Mouse (Mus musculus): ENCODE measurements around the gene Dhps.

Gene Dhps

DNA sequence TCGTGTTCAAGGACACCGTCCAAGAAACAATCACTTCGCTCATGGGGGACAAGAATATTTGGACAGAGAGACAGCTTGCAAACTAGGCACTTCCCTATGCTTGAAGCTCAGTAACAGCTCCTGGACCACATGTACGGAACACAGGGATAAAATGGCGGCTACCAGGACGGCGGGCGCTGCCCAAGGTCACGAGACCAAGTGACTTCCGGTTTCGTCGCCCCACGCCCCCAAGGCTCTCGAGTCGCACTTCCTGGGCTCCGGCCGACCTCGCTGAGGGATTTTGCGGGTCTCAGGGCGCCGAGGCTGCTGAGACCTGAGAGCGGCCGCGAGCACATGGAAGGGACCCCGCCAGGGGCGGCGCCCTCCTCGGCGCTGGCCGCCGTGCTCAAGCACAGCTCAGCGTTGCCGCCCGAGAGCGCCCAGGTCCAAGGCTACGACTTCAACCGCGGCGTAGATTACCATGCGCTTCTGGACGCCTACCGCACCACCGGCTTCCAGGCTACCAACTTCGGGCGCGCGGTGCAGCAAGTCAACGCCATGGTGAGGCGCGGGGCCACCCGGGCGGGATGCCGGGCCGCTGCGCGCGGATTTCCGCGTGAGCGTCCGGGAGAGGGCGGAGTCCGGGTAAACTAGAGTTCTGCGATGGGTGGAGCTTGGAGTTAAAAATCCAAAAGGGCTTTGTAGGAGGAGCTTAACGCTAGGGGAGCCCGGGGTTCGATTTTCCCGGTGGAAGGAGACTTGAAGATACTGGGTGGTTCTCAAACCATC lies at the start of gene Dhps:
Gene Dhps, plus strand, starts transcription at position 244 of the 768 bp plus-strand sequence.
- peak; percentile 96 for DNase-seq

DNA sequence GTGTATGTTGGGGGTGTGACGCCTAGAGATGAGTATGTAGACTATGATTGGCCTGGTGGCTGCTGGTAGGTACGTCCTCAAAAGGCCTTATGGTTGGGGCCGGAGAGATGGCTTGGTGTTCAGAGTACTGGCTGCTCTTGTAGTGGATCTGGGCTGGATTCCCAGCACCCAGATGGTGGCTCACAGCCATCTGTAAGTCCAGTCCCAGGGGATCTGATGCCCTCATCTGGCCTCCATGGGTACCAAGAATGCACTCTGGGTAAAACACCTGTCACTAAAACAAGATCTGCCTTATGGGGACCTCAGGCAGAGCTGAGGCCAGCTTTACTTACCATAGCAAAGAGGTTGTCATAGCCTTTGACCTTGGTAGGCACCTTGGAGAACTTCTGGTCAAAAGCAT lies 47.7 kb upstream of the Dhps start:
- no peak for DNase-seq

DNA sequence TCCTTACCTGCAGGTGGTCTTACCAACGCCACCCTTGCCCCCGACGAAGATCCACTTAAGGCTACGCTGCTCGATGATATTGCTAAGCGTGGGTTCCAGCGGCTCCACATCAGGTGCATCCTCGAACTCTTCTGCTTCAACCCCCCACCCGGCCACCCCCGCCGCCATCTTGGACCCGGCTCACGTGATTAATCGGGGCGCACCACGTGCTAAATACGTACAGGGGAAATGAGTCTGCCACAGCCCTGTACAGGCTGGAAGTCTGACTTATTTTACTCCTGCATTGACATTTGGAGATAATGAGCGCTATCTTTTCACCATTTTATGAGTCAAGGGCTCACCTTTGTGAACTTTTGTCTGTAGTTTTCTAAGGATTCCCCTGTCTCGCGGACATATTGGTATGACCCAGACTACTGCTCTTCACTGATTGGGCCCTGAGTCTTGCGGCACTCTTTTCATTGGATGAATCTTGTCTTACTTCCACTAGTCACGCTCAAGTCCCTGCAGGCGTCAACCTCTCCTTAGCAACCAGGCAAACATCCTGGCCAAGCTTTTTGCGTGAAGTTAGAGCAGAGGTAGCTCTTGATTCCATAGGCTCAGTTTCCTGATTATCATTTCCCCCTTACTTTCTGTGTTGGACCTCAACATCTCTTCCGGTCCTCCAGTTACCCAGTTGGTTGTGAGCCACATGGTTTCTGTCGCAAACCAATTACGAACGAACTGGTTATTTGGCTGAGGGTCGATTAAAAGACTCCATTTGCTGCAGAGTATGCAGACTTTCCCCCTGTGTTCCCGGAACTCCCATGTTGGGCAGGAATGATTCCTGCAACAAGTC lies 46.2 kb upstream of the Dhps start, which contains the start of gene Asna1:
Gene Asna1, minus strand, starts transcription at position 184 of the 835 bp plus-strand sequence.
- DNase-seq, result peak; percentile 89

DNA sequence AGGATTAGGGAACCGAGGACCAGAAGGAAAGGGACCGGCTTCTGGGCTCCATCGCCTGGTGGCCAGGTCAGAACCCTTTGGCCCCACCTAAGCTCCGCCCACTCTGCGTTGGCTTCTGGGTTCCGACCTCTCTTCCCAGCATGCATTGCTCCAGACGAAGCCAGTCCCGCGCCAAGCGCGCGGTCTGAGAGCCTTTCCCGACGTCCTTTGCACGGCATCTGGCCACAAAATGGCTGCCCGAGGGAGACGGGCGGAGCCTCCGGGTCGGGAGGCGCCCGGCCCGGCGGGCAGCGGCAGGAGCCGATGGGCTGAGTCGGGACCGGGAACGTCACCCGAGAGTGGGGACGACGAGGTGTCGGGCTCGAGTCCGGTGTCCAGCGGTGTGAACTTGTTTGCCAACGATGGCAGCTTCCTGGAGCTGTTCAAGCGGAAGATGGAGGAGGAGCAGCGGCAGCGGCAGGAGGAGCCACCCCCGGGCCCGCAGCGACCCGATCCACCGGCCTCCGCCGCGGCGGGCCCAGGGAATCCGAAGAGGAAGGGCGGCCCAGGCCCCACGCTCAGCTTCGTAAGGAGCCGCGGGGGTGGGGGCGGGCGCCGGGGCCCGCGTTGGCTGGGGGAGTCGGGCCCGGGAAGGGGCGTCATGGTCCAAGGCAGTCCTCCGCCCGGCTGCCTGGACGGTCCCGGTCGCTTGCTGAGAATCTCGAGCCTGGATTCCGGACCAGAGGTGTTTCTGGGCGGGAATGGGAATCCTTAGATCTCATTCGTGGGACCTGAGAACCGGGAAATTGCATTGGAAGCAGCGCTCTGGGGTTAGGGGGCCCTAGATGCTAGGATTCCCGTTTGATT lies 44.7 kb upstream of the Dhps start, which contains the start of gene Trir:
Gene Trir, plus strand, starts transcription at position 154 of the 846 bp plus-strand sequence.
- DNase-seq, result peak; percentile 99

DNA sequence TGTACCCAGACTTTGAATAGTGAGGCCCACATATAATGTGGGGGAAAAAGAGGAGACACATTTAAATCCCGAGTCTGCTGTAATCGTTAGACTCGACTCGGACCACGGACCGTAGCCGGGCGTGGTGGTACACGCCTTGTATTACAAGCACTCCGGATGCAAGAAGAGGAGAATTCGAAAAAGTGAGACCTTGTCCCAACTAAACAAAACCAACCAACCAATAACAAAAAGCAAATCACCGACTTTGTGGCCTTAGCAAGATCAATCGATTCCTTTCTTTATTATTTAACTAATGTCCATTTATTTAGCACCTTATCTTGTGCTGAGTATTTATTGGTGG lies 44.1 kb upstream of the Dhps start:
- peak; percentile 27 for DNase-seq

DNA sequence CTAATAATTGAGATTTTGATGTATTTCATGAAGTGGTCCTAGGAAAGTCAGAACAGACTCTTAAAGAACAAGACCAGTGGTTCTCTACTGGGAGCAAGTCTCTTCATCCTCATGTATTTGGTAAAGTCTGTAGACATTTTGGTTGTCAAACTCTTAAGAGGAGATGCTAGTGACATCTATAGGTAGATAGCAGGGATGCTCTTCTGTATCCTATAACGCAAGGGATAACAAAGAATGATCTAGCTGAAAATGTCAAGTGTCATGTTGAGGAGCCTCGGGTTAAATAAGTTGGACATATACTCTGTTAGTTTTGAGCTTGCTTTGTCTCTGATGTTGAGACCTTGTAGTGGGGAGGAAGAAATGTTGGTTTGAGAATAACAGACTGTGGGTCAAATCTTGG lies 43.6 kb upstream of the Dhps start:
- DNase-seq, result no peak

DNA sequence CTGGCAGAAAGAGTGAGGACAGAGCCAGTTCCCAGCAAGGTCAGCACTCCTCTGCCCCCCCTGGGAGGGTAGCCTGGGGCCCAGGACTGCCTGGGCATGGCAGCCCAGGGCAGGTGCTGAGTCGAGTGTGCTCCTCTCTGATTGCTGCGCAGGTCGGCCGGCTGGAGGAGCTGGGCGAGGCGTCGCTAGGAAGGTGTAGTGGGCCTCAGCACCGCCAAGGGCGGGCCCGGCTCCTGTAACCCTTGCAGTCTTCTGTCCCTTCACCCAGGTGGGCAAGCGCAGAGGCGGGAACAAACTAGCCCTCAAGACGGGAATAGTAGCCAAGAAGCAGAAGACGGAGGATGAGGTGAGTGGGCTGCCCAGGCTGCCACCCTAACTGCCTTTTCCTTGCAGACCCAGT lies 42.3 kb upstream of the Dhps start:
- no peak for DNase-seq

DNA sequence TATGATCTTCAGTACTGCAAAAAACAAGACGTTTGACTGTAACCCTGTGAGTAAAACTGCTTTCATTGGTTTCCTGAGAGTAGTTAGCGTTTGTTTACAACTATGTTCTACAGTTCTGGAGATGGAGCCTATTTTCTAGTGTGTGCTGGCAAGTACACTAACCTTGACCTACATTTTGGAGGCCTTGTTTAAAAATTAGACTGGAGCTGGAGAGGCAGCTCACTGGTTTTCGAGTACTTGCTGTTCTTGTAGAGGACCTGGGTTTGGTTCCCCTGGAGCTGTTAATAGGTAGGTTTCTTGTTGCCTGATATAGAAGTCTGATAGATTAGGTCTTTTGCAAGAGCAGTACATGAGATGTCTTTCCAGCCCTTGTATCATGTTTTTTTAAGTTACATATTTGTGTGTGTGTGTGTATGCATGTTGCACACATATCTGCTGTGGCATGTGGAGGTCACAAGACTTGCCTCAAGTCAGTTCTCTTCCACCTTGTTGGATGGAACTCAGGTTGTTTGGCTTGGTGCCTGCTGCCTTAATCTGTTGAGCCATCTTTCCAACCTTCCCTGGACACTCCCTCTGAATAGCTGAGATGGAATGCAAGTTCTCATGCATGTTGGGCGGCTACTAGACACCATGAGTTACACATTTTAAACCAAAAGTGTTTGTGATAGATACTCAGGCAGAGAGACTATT lies 38.8 kb upstream of the Dhps start:
- no peak for DNase-seq

DNA sequence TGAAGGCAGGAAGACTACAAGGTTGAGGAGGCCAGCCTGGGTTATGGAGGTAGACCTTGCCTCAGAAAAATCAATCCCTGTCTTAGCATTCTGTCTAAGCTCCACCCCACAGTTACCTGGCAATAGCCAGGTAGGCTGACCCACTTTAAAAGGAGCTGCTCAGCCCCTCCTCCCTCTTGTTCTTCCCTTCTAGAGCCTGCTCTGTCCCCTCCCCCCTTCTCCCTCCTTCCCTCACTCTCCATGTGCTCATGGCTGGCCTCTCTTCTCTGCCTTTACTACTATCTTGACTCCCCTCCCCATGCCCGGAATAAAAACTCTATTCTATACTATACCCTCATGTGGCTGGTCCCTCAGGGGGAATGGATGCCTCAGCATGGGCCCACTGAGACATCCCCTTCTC lies 37.7 kb upstream of the Dhps start:
- DNase-seq, result peak; percentile 42

DNA sequence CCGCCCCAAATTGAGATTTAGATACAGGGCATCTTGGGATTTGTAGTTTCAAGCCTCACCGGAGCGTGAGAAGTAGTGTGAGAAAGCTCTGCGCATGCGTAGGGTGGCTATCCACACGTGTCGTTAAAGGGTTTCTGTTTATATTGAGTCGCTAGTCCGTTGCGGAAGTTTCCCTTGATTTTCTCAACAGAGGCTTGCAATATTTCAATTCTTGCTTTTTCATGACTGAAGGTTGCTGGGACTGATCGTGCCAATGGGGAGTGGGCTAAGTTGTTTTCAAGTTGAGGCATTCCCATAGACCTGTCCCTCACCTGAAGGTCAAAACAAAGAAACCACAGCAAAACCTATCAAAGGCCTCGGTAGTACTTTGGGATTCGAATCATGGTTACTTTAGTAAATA lies 36.8 kb upstream of the Dhps start:
- DNase-seq, result peak; percentile 87

DNA sequence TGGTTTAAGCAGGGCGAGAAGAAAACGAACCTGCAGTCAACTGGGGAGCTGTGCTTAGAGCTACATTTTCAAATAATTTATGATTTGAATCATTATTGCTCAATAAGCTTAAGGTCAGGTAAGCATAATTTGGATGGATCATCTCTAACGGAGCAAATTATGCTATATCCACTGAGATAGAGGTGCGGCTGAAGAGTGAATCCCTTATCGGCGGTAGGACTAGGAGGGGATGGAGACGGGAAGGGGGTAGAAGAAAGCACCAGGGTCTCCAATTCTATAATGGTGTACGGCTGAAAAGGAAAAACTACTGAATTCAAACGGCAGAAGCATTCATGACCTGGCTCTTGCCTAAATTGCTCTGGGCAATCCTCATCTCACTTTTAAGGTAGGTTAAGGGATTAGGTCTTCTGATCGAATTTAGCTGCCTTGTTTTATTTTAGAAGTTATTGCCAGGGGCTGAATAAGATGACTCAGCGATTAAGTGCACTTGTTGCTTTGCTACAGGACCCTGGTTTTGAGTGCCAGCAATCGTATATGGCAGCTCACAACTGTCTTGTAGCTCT lies 36.3 kb upstream of the Dhps start:
- DNase-seq, result no peak

DNA sequence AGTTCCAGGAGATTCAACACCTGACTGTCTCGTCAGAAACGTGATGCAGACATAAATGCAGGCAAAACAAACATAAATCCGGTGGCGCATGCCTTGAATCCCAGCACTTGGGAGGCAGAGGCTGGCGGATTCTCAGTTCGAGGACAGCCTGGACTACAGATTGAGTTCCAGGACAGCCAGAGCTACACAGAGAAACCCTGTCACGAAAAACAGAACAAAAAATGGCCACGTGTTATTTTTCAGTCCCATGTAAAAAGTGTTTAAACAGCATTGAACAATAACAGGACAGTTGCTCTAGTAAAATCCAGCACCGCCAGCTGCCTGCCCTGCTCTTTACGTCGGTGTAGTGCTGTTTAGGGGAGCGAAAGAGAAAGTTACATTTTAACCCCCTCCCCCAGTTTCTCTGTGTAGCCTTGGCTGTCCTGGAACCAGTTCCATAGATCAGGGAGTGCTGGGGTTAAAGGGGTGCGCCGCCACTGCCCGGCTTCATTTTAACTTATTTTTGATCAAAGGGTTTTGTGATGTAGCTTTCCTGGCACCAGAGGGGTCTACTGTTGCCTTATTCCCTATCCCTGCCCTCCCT lies 35.7 kb upstream of the Dhps start:
- DNase-seq, result peak; percentile 49

DNA sequence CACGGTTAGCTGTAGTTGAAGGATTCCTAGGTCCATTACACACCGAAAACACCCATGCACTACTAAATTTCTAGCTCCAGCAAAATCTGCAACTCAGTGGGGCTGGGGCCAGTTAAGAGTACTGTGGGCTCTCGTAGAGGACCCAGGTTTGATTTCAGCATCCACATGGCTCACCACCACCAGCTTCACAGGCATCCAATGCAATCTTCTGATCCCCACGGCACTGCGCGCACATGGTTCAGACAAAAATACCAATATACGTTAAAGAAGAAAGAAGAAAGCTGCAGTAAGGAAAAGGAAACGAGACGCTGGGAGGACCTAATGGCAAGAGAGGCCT lies 35.2 kb upstream of the Dhps start:
- DNase-seq, result no peak

DNA sequence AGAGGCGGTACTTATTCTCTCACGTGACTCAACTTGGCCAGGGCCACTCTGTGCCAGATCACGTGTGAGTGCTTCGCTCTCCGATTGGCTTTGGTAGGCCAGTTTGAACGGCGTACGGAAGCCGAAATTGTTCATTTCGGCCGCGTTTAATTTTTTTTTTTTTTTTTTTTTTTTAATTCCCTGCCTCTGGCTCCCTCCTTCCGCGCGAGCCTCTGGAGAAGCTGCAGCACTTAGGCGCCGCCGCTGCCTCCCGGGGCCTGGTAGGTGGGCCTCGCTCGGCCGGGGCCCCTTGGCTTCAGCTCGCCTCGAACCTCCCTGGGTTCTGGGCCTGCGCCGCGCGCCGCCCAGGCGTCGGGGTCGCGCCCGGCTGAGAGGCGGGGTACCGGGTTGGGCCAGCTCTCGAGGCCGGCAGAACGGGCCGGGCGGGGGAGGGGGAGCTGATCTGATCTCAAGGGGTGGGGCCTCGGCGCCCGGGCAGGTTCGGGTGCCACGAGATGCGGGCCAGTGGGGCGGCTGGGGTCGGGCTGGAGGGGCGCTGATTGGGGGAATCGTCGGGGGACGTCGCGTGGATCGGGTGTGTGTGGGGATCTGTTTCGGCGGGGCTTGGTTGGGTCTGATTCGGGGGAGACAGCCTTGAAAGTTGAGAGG lies 34.7 kb upstream of the Dhps start, which contains the start of gene Tnpo2:
Gene Tnpo2, plus strand, starts transcription at position 198 of the 648 bp plus-strand sequence.
- peak; percentile 96 for DNase-seq

DNA sequence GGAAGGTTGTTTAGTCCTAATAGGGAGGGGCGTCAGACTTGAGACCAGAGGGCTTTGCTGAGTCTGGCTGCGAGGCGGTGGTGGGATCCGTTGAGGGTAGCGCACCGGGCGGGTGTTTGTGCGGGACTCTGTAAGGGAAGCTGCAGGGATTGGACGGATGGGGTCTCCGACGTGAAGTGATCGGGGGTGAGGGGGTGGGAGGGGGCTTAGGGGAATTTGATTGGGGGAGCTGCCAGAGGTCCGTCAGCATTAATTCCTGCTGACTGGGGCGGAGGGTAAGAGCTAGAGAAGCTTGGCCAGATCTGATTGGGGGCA lies 34.2 kb upstream of the Dhps start:
- DNase-seq, result no peak

DNA sequence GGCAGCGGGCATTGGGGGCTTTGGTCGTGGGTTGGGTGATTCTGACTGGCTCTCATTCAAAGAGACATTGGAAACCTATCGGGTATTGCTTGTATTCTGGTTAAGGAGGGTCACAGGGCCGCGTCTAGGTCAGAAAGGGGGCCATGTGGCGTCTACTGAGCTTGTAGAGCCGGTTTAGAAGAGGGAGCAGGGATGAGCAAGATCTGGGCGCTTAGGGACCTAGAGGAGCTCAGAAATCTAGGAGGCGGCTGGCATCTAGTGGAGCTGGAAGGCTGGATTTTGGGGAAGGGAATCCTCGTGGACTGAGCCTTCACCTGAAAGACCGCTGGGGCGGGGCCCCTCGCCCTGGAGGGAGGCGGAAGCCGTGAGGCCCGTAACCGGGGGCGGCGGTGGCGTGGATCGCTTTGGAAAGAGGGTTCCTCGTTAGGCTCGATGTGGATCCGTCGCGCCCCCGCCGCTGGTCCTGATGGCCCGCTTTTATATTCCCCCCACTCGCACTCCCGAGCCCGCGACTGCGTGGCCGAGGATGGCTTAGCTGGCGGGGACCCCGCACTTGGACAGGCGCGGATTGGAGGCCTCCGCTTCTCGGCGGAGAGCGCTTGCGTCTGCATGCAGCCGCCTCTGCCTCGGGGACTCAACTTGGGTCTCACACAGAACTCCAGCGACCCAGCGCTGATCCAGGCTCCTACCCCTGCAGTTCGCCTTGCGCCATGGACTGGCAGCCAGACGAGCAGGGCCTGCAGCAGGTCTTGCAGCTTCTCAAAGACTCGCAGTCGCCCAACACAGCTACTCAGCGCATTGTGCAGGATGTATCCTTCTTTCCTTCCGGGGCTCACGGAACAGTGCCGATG lies 33.7 kb upstream of the Dhps start:
- DNase-seq, result peak; percentile 57

DNA sequence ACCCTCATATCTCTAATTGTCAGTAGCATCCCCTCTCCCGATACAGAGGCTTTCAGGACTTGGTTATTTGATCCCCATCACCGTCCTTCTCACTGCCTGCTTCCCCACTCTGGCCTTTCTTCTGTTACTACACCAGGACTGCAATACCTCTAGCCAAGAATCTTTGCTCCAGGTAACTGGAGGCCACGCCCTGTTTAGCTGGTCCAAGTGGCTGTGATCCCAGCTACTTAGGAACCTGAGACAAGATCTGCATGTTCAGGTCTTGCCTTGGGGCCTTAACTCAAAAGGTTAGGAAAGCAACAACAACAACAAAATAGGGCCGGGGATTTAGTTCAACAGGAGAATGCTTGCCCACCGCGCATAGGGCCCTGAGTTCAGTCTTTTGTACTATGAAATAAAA lies 27.9 kb upstream of the Dhps start:
- no peak for DNase-seq

DNA sequence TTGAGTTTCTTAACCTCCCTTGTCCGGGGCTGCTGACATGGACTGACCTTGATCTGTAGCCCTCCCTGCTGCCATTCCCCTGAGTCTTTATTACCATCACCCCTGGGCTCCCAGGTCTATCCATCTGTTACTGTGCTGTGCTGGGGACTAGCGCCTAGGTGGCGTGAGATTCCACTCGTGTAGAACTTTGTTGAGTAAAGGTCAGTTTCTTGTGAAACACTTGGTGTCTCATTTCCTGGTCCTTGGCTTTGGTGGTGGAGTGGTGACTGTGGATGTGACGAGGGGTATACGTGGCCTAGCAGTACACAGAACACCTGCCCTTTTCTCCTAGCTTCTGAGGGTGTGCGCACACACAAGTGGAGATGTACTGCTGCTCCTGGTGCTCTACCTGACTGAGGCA lies 14.2 kb upstream of the Dhps start:
- DNase-seq, result no peak

DNA sequence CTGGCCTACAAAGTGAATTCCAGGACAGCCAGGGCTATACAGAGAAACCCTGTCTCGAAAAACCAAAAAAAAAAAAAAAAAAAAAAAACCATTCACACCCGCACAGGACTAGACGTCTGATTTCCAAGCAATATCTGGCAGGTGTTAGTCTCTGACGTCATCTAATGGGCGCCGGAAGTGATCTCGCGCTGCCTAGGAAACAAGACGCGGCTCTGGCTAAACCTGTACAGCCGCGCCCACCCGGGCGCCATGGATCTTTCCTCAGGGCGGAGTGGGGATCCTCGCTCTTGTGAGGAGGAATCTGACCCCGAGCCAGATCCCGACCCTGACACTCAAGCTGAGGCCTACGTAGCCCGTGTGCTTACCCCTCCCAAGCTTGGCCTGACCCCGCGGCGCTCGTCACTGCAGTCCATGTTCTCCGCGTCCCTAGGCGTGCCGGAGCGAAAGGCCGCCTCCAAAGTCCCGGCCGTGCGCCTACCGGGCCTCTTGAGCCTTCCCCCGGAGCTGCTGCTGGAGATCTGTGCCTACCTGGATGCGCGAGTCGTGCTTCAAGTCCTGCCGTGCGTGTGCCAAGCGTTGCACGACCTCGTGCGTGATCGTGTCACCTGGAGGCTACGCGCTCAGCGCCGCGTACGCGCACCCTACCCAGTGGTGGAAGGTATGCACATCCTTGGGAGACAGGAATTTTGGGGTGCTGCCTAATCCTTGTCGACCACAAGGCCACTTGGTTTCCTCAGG lies 11.5 kb upstream of the Dhps start, which contains the start of gene Fbxw9:
Gene Fbxw9, plus strand, starts transcription at position 177 of the 738 bp plus-strand sequence.
- DNase-seq, result peak; percentile 94

DNA sequence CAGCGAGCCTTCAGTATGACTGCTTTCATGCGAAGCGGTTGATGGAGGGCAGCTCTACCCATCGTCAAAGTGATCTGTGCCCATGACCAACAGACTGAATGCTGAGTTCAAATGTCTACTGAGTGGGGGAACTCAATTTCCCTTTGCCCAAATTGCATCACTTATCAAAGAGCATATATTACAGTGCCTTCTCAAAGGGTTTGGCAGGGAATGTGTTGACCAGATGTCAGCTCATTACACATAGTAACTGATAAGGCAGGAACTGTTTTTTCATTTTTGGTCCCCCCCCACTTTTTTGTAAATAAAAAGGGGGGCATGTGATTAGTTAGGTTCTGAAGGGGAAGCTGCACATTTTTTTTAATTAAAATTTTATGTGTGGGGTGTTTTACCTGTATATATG lies 9.0 kb upstream of the Dhps start:
- DNase-seq, result no peak

Data from lung, postnatal 10 days (tissue).